Mouse (Mus musculus): ENCODE measurements at regions not wholly inside any gene's neighbourhood (a gene's known extent, or its start where the extent isn't known, plus 50 kb on each side); places are given as distances from the start of the nearest gene placed in this dataset.

DNA sequence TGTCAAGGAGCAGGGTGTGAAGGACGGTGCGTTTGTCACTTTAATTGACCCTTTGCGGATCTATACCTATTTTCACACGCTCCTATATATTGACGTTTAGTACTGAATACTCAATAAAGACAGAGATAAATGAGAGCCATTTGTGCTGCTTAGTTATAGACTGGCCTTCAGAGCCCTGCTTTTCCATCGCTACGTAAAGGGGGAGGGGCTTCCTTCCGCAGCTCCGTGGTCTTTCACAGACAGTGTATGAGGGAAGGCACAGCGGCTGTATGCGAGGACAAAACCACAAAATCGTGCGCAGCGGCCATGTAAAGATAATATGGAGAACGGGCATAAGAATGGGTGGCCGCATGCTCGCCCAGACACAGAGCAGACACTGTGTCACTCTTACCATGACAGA is 58.4 kb upstream of the Pced1b start:
- Histone ChIP-seq H3K4me2 (no peak overlapping the region), H3K27me3 (replicated peaks) (no peaks in the 10 kb centered on the region), H3K4me1 (no peaks in the 10 kb centered on the region), H3K36me3 (replicated peaks) (no peaks in the 10 kb centered on the region), H3K4me3 (no peak overlapping the region), H3K9me3 (no peaks in the 10 kb centered on the region), H3K27ac (no peak overlapping the region), H3K9ac (no peak overlapping the region)
- no peak for ATAC-seq (replicated peaks)
- 90% methylated on average over 17 of the region's 17 CpGs for WGBS

DNA sequence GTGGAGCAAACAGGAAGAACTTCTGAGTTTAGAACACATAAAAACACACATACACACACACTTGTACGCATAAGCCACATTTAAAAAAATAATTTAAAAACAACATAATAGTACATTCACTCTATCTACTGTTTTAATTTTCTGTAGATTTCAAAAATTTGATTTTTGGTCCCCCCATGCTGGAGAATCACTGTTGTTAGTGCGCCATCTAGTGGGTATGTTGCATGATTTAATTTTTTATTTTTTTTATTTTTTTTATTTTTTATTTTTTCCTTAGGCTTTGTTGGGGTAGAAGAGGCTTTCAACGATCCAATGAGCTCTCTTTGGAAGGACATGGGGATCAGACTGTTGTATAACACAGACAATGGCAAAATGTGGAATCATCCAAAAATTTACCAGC is 59.1 kb upstream of the Pced1b start:
- Histone ChIP-seq H3K27ac (no peak overlapping the region), H3K36me3 (replicated peaks) (no peaks in the 10 kb centered on the region), H3K4me1 (0 out of 2 replicates have a peak, but pooled peaks cover under 1% of the 10 kb centered on the region), H3K9me3 (no peaks in the 10 kb centered on the region), H3K9ac (no peak overlapping the region), H3K4me2 (no peak overlapping the region), H3K4me3 (no peak overlapping the region), H3K27me3 (replicated peaks) (no peaks in the 10 kb centered on the region)
- no peak for ATAC-seq (replicated peaks)
- WGBS = 36% methylated on average over 3 of the region's 3 CpGs

- Histone ChIP-seq H3K4me3 (no peak overlapping the region), H3K9me3 (no peaks in the 10 kb centered on the region), H3K27ac (no peak overlapping the region), H3K27me3 (replicated peaks) (no peaks in the 10 kb centered on the region), H3K36me3 (replicated peaks) (no peaks in the 10 kb centered on the region), H3K4me1 (peaks cover 11% of the 10 kb centered on the region), H3K4me2 (no peak overlapping the region), H3K9ac (no peak overlapping the region)
- 78% methylated on average over 8 of the region's 8 CpGs for WGBS
- no peak for ATAC-seq (replicated peaks)
Observed at GRCm38 (mm10) chr15:97186034-97186433, 60.9 kb upstream of the Pced1b start.

GRCm38 (mm10) chr15:97182617-97183038 is 64.3 kb upstream of the Pced1b start:
- no peak overlapping the region for H3K9ac ChIP-seq
- no peak overlapping the region for H3K4me2 ChIP-seq
- no peaks in the 10 kb centered on the region for H3K9me3 ChIP-seq
- 28% methylated on average over 9 of the region's 9 CpGs for WGBS
- peaks cover 31% of the 10 kb centered on the region for H3K4me1 ChIP-seq
- no peak overlapping the region for H3K27ac ChIP-seq
- H3K27me3 ChIP-seq (replicated peaks) = no peaks in the 10 kb centered on the region
- ATAC-seq (replicated peaks) = no peak
- H3K36me3 ChIP-seq (replicated peaks) = no peaks in the 10 kb centered on the region
- H3K4me3 ChIP-seq = no peak overlapping the region

- Histone ChIP-seq H3K36me3 (replicated peaks) (no peaks in the 10 kb centered on the region), H3K27ac (peak overlapping the region; percentile 76), H3K4me1 (peaks cover 32% of the 10 kb centered on the region), H3K9ac (no peak overlapping the region), H3K4me2 (no peak overlapping the region), H3K4me3 (no peak overlapping the region), H3K9me3 (no peaks in the 10 kb centered on the region), H3K27me3 (replicated peaks) (no peaks in the 10 kb centered on the region)
- WGBS = 43% methylated on average over 9 of the region's 9 CpGs
- peak; percentile 84 for ATAC-seq (replicated peaks)
Observed at GRCm38 (mm10) chr15:97180970-97181669, 65.8 kb upstream of the Pced1b start.

GRCm38 (mm10) chr15:97178286-97178685 is 68.6 kb upstream of the Pced1b start:
- ATAC-seq (replicated peaks) = no peak
- 27% methylated on average over 3 of the region's 3 CpGs for WGBS
- Histone ChIP-seq H3K4me1 (peaks cover 32% of the 10 kb centered on the region), H3K4me2 (no peak overlapping the region), H3K4me3 (no peak overlapping the region), H3K9me3 (no peaks in the 10 kb centered on the region), H3K27ac (peak overlapping the region; percentile 68), H3K27me3 (replicated peaks) (no peaks in the 10 kb centered on the region), H3K9ac (no peak overlapping the region), H3K36me3 (replicated peaks) (no peaks in the 10 kb centered on the region)

- peak overlapping the region; percentile 68; the same call in 1 of the 2 replicates for H3K27ac ChIP-seq
Observed at GRCm38 (mm10) chr15:97177806-97178205, 69.1 kb upstream of the Pced1b start.

DNA sequence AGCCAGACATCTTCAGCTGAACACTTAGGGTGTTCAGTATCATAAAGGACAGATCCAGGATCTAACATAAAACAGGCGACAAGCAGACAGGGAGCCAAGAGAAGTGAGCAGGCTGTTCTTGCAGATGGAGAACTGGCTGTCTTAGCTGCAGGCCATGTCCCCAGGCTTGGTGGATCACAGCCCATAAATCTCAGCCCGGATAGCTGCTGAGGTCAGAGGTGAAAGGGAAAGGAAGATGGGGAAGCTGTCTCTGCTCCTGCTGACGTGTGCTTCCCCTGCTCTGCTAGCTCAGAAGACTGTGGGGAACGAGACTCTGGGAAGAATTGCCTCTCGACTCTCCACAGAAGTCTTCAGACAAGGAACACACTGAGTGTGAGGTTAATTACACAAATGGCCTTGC is 71.9 kb upstream of the Pced1b start:
- no peak for ATAC-seq (replicated peaks)
- no peak overlapping the region for H3K4me3 ChIP-seq
- H3K9ac ChIP-seq = no peak overlapping the region
- H3K36me3 ChIP-seq (replicated peaks) = no peaks in the 10 kb centered on the region
- no peaks in the 10 kb centered on the region for H3K27me3 ChIP-seq (replicated peaks)
- no peaks in the 10 kb centered on the region for H3K9me3 ChIP-seq
- no peak overlapping the region for H3K27ac ChIP-seq
- H3K4me1 ChIP-seq = peaks cover 15% of the 10 kb centered on the region
- H3K4me2 ChIP-seq = no peak overlapping the region
- WGBS = 65% methylated on average over 5 of the region's 5 CpGs

More at GRCm38 (mm10) chr15:97177806-97178205, 69.1 kb upstream of the Pced1b start:
- Histone ChIP-seq H3K9me3 (no peaks in the 10 kb centered on the region), H3K36me3 (replicated peaks) (no peaks in the 10 kb centered on the region), H3K4me1 (peaks cover 31% of the 10 kb centered on the region), H3K27me3 (replicated peaks) (no peaks in the 10 kb centered on the region), H3K4me2 (no peak overlapping the region), H3K4me3 (no peak overlapping the region), H3K9ac (no peak overlapping the region)
- 65% methylated on average over 4 of the region's 4 CpGs for WGBS
- no peak for ATAC-seq (replicated peaks)

- Histone ChIP-seq H3K27ac (no peak overlapping the region), H3K36me3 (replicated peaks) (no peaks in the 10 kb centered on the region), H3K27me3 (replicated peaks) (no peaks in the 10 kb centered on the region), H3K9ac (no peak overlapping the region), H3K9me3 (no peaks in the 10 kb centered on the region), H3K4me1 (peaks cover 7% of the 10 kb centered on the region), H3K4me3 (no peak overlapping the region), H3K4me2 (no peak overlapping the region)
- ATAC-seq (replicated peaks) = no peak
- 81% methylated on average over 17 of the region's 17 CpGs for WGBS
Observed at GRCm38 (mm10) chr15:97173233-97173632, 73.7 kb upstream of the Pced1b start.

DNA sequence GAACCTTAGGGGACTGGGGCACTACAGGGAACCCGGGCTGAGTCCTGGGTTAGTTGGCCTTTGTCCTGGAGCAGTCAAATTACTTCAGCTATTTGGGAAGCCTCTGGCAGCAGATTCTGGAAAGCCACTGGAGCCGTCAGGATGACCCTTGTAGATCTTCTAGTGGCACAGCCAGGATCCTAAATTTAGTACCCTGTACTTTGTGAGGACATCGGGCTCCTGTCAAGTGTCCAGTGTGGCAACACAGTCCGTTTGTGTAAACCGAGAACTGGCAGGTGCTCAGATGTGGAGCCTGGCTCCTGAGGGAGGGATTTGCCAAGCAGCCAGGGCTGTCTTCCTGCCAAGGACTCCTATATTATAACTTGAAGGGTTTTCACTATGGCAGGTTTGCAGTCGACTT is 76.8 kb upstream of the Pced1b start:
- Histone ChIP-seq H3K4me2 (no peak overlapping the region), H3K4me1 (no peaks in the 10 kb centered on the region), H3K4me3 (no peak overlapping the region), H3K9me3 (no peaks in the 10 kb centered on the region), H3K27me3 (replicated peaks) (no peaks in the 10 kb centered on the region), H3K9ac (no peak overlapping the region), H3K27ac (no peak overlapping the region), H3K36me3 (replicated peaks) (no peaks in the 10 kb centered on the region)
- WGBS = 74% methylated on average over 6 of the region's 6 CpGs
- no peak for ATAC-seq (replicated peaks)

DNA sequence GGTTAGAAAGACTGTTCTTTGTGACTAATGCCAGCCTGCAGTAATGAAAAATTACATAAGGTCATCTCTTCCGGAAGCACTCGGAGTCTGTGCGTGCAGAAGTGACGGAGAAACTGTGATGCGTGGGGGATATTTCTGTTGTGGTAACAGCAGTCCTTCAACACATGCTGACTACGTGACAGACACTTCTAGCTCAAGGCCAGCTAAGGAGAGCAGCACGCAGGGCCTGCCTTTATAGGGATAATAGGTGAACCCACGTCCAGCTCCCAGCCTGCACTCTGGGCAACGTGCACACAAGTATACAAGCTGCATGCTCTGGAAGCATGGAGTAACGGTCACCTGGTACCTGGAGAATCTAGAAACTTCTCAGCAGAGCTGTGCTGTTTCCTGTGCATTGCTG is 77.5 kb upstream of the Pced1b start:
- Histone ChIP-seq H3K9me3 (no peaks in the 10 kb centered on the region), H3K4me3 (no peak overlapping the region), H3K4me1 (no peaks in the 10 kb centered on the region), H3K27ac (no peak overlapping the region), H3K27me3 (replicated peaks) (no peaks in the 10 kb centered on the region), H3K4me2 (no peak overlapping the region), H3K9ac (no peak overlapping the region), H3K36me3 (replicated peaks) (no peaks in the 10 kb centered on the region)
- no peak for ATAC-seq (replicated peaks)
- 87% methylated on average over 10 of the region's 10 CpGs for WGBS

DNA sequence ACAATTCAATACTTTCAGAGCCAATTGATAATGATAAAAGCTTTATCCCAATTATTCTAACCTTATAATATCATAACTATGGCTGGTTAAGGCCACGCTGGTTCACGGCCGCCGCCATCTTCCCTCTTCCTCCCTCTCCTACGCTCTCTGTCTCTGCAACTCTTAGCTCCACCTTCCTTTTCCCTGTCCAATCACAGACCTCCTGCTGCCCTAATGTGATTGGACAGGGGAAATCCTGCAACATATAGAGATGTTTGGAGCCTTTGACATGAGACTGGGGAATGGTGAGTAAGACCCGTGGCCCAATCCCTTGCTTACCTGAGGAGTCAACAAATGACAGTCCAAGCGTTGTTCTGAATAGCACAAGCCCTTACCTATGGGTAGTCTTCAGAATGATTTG is 79.8 kb upstream of the Pced1b start:
- H3K4me1 ChIP-seq = no peaks in the 10 kb centered on the region
- H3K9me3 ChIP-seq = no peaks in the 10 kb centered on the region
- no peak for ATAC-seq (replicated peaks)
- no peaks in the 10 kb centered on the region for H3K27me3 ChIP-seq (replicated peaks)
- no peak overlapping the region for H3K27ac ChIP-seq
- WGBS = 94% methylated on average over 7 of the region's 7 CpGs
- no peaks in the 10 kb centered on the region for H3K36me3 ChIP-seq (replicated peaks)
- H3K4me2 ChIP-seq = no peak overlapping the region
- no peak overlapping the region for H3K9ac ChIP-seq
- no peak overlapping the region for H3K4me3 ChIP-seq

GRCm38 (mm10) chr15:97164616-97165015 is 82.3 kb upstream of the Pced1b start:
- Histone ChIP-seq H3K4me2 (no peak overlapping the region), H3K27ac (no peak overlapping the region), H3K36me3 (replicated peaks) (no peaks in the 10 kb centered on the region), H3K9me3 (no peaks in the 10 kb centered on the region), H3K4me3 (no peak overlapping the region), H3K9ac (no peak overlapping the region), H3K4me1 (no peaks in the 10 kb centered on the region), H3K27me3 (replicated peaks) (no peaks in the 10 kb centered on the region)
- ATAC-seq (replicated peaks) = no peak
- 85% methylated on average over 15 of the region's 15 CpGs for WGBS

All from midbrain, embryonic 15.5 days (tissue).